Comparison of ENCODE assay signal across 8 mouse cellular contexts in genomic region chr4:142239240-142240126, GRCm38 (mm10). TPM values are rescaled to one million over a fixed set of nuclear protein-coding genes. Genes with fewer than 3 reads are reported as not detected.
DNase-seq lines count a peak whose midpoint lies in the region; ATAC-seq and TF ChIP-seq lines count a peak whose summit lies in the region.

Kazn (minus strand) TSS chr4:142239401.

- no peak for TF ChIP-seq POLR2A in ES-Bruce4 (IDR thresholded peaks at IDR 0.05; ENCODE audit: insufficient read depth, low read length)
- peak; percentile 63; the same call in 1 of the 2 replicates for TF ChIP-seq POLR2A in lung, adult 2 months (IDR thresholded peaks at IDR 0.05; ENCODE audit: borderline replicate concordance, extremely low read depth, low read depth, low read length)

- peak; percentile 71; the same call in 1 of the 2 replicates for TF ChIP-seq EP300 in ES-Bruce4 (IDR thresholded peaks at IDR 0.05; ENCODE audit: insufficient read depth, low read depth, low read length)

- H3K4me3 ChIP-seq in ES-Bruce4 (ENCODE audit: low read depth, low read length), result peak within 1 kb of the TSS; percentile 94
- peak within 1 kb of the TSS; percentile 82 for H3K4me3 ChIP-seq in lung, adult 2 months (replicated peaks; ENCODE audit: extremely low read depth, low read depth, low read length)

- peak within 1 kb of the TSS; percentile 52 for H3K27ac ChIP-seq in ES-Bruce4 (ENCODE audit: insufficient read depth, low read length)

- H3K9me3 ChIP-seq in ES-Bruce4 (replicated peaks; ENCODE audit: control insufficient read depth, insufficient read depth, low read length, poor library complexity, severe bottlenecking), result no peaks in the 10 kb centered on the region

- peak; percentile 79 for DNase-seq in cerebellum, adult 9-10 months
- DNase-seq in frontal cortex, postnatal 10 days (ENCODE audit: low spot score in 2 of 2), result peak; percentile 52 to 73
- DNase-seq in layer of hippocampus, adult 9-10 months (ENCODE audit: low spot score), result peak; percentile 31
- DNase-seq in lung, adult 2 months, result peak; percentile 94
- DNase-seq in ovary, postnatal 14 days (ENCODE audit: low spot score), result peak; percentile 92
- DNase-seq in thymus, postnatal 36 days, result peak; percentile 69 to 73

- peaks cover 14% of the 10 kb centered on the region for H3K4me1 ChIP-seq in ES-Bruce4 (ENCODE audit: control insufficient read depth, insufficient read depth, low read length)
- peaks cover 15% of the 10 kb centered on the region for H3K4me1 ChIP-seq in lung, adult 2 months (ENCODE audit: control insufficient read depth, insufficient read depth, low read length)

- WGBS in lung, adult 2 months, result 11% methylated on average over 46 of the region's 46 CpGs

- ATAC-seq in hematopoietic stem cell, adult 5-6 weeks (replicated peaks in 1 of 2; ENCODE audit: insufficient read depth in 1 of 2, low FRiP score in 2 of 2, low TSS enrichment in 1 of 2, low read depth in 1 of 2, poor library complexity in 2 of 2, severe bottlenecking in 2 of 2), result peak; percentile 33 to 62

- no peaks in the 10 kb centered on the region for H3K27me3 ChIP-seq in ES-Bruce4 (ENCODE audit: control insufficient read depth, insufficient read depth, low read length, poor library complexity, severe bottlenecking)

- peaks cover 9% of the 10 kb centered on the region; the same call in 1 of the 2 replicates for H3K36me3 ChIP-seq in ES-Bruce4 (ENCODE audit: control insufficient read depth, insufficient read depth, low read length, poor library complexity, severe bottlenecking)

- H3K9ac ChIP-seq in ES-Bruce4 (ENCODE audit: low read depth, poor library complexity, severe bottlenecking), result peak within 1 kb of the TSS; percentile 88

- no peak for TF ChIP-seq CTCF in ES-Bruce4 (IDR thresholded peaks at IDR 0.05; ENCODE audit: low read depth, low read length)
- no peak for TF ChIP-seq CTCF in lung, adult 2 months (IDR thresholded peaks at IDR 0.05; ENCODE audit: insufficient read depth, low read length)

RNA-seq across cellular contexts. Expression of gene Kazn, which starts in this region (rescaled TPM):
- polyA plus RNA-seq in ES-Bruce4 (2011; ENCODE audit: insufficient read depth, insufficient read length, low read depth, missing spikeins), result 80.2 and 84.3 TPM in 2 replicates
- 3.8 and 6.3 TPM in 2 replicates for total RNA-seq in hematopoietic stem cell, adult 5-6 weeks (2017)
- 43.2 and 46.1 TPM in 2 replicates for polyA plus RNA-seq in lung, adult 2 months (2012; rRNA removed)

Comparison
In these comparisons a context has a peak if more than half of its experiments do, and no peak if none do; other contexts are left out.
1. Peak in every context shown above with its lines: DNase-seq, ATAC-seq, H3K4me3 ChIP-seq and H3K27ac ChIP-seq.
2. DNase-seq: peak in every context shown above with its lines; median percentile 94 in lung, adult 2 months; 92 in ovary, postnatal 14 days; 79 in cerebellum, adult 9-10 months; 71 in thymus, postnatal 36 days; 62 in frontal cortex, postnatal 10 days; 31 in layer of hippocampus, adult 9-10 months.